Mouse (Mus musculus) adrenal gland (tissue): ENCODE data around the gene Spata13.

ENCODE experiments used
- intact Hi-C: fragments of 180-260 bp; cut with DNase I; formaldehyde crosslinking; loops from one replicate; pipeline ENCODE4 v1.15.1; 2025

Gene Spata13

DNA sequence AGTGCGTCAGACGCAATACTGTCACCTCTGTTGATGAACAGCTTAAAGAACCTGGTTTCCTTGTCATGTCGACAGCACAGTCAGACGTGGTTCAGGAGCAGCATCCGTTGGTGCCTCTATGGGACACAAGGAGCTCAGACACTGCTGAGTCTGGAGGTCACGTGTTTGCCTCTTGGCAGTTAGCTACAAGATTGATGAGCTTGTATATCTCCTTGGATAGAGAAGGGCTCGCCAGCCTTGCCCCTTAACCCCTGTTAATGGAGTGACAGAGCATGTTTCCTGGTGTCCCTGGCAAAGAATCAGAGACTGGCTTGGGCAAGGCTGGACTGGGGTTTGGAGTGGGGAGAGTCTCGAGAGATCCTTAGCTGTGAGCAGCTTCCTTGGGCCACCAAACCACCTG is 4.4 kb downstream of the Spata13 start:
- intact Hi-C loops = loop anchor here (5.0 kb wide), 1 partner anchor 49 kb away; no protein-coding TSS in a partner anchor

DNA sequence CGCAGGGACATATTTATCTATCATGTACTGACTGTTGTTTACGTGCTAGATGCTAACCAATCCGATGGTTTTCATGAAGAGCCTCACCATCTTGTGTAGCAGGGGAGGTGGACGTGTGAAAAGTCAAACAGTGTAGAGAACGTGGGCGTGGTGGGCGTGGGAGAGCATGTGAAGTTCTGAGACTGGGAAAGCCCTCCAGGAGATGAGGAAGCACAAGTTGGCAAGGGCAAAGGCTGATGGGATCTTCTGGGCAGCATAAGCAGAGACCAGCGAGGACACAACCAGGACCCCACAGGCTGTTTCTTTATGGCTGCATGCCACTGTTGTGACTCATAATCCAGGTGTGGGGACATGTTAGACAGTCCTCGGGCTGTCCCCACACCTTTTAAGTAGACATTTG is 5.4 kb downstream of the Spata13 start:
- intact Hi-C loops = loop anchor here (5.0 kb wide), 1 partner anchor 48 kb away; no protein-coding TSS in a partner anchor

DNA sequence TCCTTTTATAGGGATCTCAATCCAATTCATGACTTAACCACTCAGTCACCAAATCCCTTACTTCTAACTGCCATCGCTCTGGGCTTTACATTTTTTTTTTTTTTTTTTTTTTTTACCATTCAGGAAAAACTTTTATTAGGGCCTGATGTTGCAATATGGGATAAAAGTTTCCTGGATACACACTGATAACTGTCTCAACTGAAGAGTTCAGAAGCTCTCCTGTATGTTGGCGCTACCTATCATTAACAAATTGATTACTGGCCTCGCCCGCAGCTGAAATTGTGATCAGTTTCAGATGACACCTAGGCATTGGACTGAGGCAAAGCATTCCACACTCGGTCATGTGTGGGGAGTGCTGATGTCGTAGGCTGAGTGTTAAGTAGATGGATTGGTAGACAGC is 7.3 kb downstream of the Spata13 start:
- intact Hi-C loops = no loop called here

DNA sequence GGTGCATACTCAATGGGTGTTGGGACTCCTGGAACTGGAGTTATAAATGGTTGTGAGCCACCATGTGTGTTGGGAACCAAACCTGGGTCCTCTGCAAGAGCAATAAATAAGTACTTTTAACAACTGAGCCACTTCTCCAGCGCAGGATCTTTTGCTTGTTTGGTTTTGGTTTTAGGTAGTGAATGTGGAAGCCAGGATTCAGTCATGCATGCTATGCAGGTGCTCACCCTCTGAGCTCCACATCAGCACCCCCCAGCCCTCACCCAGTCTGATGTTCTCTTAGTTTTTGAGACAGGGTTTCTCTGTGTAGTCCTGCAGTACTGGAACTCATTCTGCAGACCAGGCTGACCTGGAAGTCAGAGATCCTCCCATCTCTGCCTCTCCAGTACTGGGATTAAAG is 8.3 kb downstream of the Spata13 start:
- intact Hi-C loops = no loop called here

DNA sequence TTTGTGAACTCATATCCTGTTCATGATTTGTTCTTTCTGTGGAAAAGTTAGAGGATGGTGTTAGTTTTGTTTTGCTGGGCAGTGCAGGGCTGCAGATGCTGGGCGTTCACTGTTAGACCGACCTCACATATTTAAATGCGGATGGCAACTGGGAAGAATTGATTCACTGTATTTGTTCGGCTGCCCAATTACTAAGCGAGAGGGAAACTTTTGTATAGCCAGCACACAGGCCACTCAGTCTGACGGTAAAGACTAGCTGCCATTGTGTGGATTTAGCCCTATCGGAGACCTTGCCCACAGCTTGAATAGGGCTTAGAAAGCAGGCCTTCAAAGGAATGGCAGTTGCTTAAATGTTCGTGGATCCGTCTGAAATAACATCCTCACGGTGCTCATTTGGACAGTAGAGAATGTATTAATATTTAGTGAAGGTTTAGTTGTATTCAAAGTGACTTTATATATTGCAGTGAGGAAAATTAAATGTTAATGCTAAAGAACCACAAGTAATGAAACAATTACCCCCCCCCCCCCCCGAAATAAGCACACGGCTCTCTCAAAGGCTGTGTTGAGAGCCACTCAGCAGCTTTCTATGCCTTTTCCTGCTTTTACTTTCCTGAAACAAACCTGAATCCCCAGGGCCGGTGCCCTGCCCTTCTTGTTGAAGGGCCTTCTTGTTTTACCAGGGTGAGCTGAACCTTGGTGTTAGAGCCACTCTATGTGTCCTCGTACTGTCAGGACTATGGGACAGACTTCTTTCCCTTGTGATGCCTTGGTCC is 9.5 kb downstream of the Spata13 start:
- intact Hi-C loops = no loop called here

DNA sequence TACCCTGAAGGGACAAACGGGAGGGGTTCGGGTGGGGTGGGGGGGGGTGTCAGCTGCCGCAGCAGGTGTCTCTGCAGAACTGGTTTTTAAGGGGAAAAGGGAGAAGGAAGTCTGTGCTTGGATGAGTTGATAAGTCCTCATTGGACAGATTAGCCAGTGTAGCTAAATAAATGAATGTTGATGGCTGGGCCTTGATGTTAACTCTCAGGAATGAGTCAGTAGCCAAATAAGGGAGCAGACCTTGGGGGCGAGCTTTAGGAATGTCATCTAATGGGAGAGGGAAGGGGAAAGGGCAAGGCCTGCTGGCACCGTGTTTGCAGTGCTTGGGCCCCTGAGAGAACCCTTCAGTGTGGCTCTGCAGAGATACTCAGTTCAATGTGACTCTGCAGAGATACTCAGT is 12.6 kb downstream of the Spata13 start:
- intact Hi-C loops = no loop called here

DNA sequence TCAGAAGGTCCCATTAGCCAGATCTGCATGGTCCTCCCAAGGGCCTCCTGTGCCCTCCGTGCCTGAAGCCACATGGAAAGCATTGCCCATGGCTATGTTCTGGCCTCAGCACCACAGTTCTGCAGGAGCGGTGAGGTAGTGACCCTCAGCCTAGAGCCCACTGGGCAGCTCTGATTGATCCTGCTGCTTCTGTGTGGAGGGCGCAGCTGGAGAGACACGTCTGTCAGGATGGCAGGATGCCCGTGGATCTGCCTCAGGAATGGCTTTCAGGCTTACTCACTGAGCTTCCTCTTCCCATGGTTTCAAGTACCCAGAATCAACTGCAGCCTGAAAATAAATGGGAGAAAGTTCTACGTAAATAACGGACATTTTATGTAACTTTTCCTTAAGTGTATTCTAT is 14.1 kb downstream of the Spata13 start:
- intact Hi-C loops = no loop called here

DNA sequence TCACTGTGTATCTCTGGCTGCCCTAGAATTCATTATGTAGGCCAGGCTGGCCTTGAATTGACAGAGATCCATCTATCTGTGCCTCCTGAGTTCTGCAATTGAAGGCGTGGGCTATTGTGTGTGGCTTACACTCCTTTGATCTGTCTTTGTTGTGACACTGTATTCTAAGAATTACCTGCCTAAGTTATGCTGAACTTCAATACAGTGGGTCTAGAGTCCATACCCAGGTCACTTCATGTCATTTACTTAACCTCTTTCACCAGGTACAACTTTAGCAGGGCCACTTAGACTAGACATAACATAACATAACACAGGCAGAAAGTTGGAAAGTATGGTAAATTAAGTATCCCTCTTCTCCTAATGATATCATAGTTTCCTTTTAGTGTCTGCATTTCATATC is 15.2 kb downstream of the Spata13 start:
- intact Hi-C loops = no loop called here

DNA sequence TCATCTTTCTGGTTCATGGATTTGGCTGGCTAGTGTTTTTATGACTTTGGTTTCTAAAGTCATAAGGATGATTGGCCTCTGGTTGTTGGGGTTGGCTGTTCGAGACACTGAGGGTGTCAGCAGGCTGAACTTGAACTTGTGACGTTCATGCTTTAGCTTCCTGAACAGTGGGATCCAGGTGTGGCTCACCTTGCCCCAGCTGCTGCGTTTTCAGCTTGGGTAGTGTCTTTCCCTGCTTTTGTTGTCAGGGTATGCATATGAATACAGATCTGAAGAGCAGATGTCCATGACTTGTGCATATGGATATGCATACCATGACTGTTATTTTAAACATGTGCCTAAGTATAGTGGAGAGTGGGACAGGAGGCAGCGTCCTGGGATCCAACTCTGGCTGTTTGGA is 19.4 kb downstream of the Spata13 start:
- intact Hi-C loops = loop anchor here (5.0 kb wide), 1 partner anchor 34 kb away; no protein-coding TSS in a partner anchor

DNA sequence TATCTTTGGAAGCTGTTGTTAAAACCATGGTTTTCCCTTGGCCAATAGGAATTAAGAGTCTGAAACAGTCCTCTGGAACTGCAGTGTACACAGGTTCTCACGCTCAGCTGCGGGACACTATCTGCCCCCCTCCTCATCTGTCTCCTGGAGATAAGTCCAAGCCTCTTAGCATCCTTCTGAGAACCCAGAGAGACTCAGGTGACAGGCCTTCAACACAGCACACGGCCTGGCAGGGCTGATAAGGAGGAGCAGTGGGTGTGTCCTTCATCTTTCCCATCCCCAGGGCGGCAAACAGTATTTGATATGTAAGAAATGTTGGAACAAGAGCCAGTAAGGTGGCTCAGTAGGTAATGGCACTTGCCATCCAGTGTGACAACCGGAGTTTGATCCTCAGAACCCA is 20.2 kb downstream of the Spata13 start:
- intact Hi-C loops = loop anchor here (5.0 kb wide), 1 partner anchor 33 kb away; no protein-coding TSS in a partner anchor

DNA sequence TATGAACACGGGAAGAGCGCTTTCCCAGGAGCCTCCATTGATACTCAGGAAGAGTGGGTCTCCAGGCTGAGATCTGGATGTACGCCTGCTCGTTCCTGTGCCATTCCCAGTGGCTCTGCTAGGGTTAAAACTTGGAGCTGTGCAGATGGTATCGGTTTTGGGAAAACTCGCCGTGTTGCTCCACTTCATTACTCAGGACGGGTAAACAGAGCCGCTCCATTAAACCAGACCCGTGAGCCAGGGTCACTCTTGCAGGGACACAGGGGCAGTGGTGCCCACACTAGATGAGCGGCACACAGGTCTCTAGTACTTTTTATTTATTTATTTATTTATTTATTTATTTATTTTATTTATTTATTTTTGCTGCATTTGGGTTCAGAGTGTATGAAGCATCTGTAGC is 20.9 kb downstream of the Spata13 start:
- intact Hi-C loops = loop anchor here (5.0 kb wide), 1 partner anchor 33 kb away; no protein-coding TSS in a partner anchor

DNA sequence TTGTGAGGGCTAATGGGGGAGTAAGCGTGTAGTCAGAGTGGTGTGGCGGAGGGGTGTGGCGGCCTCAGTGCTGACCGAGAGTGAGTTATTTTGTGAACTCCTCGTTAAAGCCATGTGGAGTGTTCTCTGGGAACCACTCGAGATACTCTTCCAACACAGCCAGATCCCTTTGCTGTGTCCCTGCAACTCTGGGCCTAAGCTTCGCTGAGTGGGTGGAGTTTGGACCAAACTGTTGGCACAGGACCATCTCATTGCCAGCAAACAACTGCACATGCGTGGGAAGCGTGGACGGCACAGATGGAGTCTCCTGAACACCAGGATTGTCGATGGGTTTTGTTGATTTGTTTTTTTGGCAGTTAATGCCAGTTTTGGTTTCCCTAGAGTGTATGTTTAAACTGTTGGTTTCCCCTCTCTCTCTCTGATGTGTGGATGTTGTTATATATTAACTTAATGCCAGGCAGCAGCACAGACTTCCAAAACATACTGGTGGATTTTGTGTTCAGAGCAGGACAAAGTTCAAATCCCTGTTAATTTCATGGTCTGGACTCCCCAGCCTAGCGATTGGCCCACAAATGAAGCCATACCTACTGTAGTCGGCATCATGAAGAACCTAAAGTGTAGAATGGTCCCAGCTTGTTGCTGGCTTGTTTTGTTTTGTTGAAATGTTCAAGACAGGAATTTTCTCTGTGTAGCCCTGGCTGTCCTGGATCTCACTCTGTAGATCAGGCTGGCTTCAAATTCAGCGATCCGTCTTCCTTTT is 22.3 kb downstream of the Spata13 start:
- intact Hi-C loops = no loop called here

DNA sequence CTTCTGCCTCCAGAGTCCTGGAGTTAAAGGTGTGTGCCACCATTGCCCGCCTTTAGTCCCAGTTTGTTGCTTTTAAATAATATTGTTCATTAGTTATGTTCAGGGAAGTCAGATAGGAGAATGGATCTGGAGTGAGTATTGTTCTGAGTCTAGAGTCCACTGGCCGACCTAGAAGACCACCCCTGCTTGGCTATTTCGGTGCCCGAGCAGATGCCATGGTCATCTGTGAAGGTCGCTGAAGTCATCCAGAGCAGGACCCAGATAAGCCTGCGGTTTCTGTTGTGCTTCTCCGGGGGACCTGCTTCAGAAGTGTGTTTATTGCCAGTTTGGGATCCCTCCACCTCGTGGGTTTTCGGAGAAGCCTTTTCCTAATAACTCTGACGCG is 22.9 kb downstream of the Spata13 start:
- intact Hi-C loops = no loop called here

DNA sequence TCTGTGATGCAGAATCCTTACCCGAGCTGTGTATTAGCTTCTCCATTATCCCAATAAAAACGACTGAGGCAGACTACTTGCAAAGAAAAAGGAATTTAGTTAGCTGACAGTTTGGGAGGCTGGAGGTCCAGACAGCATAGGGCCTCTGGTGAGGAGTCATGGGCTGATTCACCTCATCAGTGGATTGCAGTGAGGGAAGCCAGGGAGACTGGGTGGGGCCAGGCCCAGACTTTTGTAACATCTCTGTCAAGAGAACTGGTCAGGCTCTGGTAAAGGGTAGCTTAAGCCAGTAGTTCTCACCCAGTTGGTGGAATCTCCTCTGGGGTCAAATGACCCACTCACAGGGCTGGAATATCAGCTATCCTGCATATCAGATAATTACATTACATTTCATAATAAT is 24.1 kb downstream of the Spata13 start:
- intact Hi-C loops = no loop called here

DNA sequence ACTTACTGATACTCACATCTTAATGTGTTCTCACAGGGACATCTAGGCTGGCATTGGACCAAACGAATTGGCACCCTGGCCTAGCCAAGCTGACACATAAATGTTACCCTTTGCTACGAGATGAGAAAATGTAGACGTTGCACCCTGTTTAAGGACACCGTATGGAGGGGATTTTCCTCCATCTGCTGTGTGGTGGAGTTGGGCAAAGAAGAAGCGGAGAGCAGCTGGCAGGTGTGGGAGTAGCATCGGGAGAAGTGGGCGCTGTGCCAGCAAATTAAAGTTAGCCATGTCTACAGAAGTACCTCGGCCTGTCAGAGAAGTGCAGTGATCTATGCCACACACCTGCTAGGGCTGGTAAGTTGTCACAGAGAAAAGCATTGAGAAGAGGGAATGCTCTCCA is 25.7 kb downstream of the Spata13 start:
- intact Hi-C loops = no loop called here

DNA sequence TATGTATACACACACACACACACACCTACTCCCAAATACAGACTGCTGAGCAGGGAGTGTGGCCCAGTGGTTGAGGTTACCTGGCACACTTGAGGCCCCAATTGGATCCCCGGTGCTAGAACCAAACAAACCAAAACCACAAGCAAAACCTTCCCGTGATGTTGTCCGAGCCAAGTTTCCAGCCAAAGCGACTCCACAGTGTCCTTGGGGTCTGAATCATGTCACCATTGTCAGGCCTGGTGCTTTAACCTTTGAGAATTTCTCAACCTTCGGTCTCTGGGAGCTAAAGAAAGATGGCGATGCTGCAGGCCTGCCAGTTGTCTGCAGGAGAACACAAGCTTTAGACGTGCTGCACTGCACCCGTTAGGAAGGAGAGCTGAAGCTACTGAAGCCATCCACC is 26.8 kb downstream of the Spata13 start:
- intact Hi-C loops = no loop called here

DNA sequence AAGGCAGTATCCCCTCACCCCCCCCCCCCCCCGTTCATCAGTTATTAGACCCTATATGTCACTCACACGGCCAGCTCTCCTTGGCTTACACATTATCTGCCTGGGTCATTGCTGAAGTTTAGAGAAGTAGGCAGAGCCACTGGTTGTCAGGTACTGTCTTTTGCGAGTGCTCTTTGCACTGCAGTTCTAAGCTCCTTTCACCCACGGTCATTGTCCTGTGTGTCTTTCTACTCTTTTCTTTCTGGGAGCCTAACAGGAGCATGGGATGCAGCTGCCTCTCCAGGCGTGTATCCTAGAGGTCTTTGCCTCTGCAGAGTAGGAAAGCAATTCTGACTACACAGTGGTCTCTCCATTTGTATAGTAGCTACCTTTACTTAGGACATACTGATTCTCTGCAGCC is 27.5 kb downstream of the Spata13 start:
- intact Hi-C loops = no loop called here

DNA sequence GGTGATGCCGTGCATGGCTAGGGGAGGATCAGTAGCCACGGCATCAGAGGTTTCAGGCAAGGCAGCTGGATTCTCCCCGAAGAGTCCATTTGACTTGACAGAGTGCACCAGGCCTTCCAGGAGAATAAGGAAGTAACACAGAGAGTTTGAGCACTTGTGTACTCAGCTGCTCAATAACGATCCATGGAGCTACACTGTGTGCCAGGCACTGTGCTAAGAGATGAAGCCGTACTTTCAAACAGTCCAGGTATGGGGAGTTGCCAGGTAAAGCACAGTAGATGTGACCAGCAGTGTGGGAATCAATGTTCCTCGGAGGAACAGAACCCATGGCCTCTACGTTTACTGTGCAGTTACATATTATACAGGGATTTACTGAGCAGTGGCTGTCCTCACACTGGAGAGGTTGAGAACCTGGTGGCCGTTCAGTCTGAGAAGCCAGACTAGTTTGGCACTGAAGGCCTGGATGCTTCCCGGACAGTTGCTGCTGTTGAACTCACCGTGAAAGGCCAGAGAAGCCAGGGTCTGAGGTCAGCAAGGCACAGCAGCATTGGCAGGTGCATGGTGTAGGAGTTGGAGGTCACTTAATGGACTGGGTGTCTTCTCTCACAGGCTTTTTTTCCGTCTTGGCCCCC is 29.6 kb downstream of the Spata13 start:
- intact Hi-C loops = no loop called here

DNA sequence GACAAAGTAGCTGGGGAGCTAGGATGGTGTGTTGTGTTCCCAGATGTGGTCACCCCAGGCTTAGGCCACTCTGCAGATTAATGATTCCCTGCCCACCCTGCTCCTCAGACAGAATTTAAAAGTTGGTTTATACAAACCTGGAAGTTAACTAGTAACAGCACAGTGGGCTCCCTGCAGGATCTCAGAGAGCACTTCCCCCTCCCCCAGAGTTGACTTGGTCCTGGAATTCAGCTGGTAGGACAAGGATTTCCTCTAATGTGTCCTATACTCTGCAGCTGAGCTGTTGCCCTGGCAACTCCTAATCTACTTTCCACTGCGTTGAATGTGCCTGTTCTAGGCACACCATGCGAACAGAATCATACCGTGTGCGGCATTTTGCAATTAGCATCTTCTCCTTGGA is 30.8 kb downstream of the Spata13 start:
- intact Hi-C loops = no loop called here

DNA sequence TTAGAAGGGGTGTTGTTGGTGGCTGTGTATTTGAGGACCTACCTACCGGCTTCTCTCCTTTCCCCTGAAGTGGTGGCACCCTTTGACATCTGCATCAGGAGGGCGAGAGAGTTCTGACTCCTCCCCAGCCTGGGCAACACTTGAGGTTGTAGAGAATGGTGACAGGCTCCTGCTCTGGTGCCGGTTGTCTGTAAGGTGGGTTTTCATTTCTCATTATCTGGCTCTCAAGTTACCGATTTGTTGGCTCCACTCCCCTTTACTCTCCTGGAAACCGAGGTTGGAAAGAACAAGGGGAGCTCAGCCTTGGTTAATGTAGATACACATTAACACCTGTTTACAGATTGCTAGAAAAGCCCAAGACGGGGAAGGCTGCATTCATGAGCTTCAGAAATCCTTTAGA is 31.5 kb downstream of the Spata13 start:
- intact Hi-C loops = no loop called here

DNA sequence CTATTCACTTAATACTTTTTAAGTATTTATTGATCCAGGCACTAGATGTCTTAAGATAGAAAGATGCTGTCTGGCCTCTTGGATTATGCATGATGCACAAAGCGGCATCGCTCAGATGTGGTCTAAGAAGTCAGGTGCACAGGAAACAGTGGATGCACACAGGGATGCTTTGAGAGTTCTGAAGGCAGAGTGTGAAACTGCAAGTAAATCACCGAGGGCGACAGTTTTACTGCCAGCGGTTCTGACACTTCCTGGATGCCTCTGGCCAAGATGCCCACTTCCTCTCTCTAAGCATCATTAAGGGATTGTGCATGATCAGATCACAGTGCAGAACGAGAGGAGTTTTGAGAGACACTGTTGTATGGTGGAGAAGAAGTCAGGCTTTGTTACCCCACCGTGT is 32.5 kb downstream of the Spata13 start:
- intact Hi-C loops = no loop called here

DNA sequence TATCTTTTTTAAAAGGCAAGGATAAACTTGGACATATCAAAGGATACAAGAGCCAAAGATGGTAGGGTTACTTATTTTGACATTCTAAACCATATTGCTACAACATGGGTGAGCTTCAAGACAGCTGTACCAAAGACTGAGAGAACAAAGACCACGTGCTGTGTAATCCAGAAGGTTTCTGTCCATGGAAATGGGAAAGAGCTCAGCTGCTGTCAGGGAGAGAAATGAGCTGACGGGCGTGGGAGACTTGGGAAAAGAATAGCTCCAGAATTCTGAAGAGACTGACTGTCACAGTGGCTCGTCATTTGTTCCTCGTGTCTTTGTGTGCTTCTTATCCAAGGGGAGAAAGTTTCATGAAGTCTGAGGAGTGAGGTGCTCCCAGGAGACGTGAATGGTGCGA is 36.4 kb downstream of the Spata13 start:
- intact Hi-C loops = no loop called here
